Mouse (Mus musculus) effector memory CD4-positive, alpha-beta T cell, adult 7 months (primary cell): ENCODE measurements around the gene Samd14. TPM values are rescaled to one million over a fixed set of nuclear protein-coding genes. Genes with fewer than 3 reads are reported as not detected.

Experiments
- polyA plus RNA-seq: library from polyadenylated mRNA; unstranded; fragments of 100-300 nt; shearing (Covaris generic); gene quantifications from one replicate; pipeline ENCODE4 v1.2.1, GENCODE M21; 2017

Samd14 gene
- not detected for polyA plus RNA-seq

GRCm38 (mm10) chr11:95009629-95010014 lies at the start of gene Samd14:
TSS of gene Samd14 (plus strand) at chr11:95009879.

GRCm38 (mm10) chr11:94967419-94967818 lies 42.3 kb upstream of the Samd14 start, which contains the start of gene Hils1:
TSS of gene Hils1 (plus strand) at chr11:94967593.

DNA sequence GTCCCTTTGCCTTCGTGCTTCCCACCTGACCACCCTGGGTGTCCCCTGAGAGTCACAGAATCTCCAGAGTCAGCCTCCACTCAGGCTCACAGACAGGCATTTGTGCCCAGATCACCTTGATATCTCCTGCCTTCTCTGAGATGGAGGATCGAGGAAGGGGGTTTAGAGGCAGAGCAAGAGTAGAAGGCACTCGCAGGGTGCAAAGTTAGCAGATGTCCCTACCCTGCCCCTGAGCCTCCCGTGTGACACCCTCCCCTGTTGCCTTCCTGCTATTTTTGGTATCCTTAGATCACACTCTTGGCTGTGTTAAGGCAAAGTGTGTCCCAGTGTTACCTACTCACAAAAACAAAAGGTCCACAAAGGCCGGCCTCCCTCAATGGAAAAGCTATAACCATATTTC lies 33.5 kb upstream of the Samd14 start, which contains the start of gene Sgca:
Gene Sgca, minus strand, starts transcription at position 129 of the 400 bp plus-strand sequence.

DNA sequence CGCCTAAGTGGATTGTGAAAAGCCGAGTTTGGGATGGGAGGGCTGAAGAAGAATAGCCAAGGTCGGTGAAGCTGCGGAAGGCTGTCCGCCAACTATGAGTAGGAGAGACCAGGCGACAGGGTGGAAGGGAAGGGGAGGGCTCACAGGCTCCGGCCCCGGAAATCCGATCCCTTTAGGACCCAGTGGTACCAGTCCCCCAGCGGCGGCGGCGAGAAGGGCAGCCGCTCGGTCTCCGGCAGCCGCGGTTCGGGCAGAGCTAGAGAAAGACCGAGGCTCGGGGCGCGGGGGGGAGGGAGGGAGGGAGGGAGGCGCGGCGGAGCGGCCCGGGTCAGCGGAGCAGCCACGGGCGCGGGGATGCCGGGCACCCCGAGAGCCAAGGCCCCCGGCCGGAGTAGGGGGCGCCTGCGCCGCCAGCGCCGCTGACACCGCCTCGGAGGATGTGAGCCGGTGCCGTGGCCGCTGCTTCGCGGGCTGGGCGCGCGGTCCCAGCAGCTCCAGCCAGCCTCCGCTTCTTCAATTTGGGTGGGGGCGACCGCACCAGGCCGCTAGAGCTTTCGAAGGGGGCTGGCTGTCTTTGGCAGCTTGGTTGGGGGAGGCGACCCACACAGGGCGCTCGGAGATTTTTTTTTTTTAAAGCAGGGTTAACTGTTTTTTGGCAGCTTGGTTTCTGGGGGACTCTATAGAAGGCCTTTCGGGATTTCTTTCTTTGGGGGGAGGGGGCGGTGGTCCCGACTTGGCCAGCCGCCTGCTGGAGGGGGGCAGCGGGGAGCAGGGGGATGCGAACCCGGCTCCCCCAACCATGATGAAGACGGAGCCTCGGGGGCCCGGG lies 18.7 kb upstream of the Samd14 start, which contains the start of gene Ppp1r9b:
Gene Ppp1r9b, plus strand, starts transcription at position 287 of the 829 bp plus-strand sequence.

DNA sequence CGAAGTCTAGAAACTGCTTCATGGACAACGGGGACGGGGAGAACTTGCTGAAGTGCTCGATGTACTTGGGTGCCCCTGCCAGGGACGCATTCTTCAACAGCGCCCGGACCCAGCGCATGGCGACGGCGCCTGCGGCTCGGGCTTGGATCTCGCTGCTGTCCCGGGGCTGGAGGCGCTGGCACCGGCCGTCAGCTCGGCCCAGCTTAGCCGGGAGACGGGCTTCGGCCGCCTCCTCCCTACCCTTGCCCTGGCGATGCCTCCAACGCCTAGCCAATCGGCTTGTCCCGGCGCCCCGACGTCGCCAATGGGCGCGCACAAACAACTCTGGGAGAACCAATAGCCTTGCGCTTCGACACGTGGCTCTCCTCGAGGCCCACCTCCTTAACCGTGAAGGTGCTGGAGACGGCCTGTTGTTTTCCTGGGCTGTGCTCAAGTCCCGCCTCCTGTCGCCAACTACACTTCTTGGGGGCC lies 31.5 kb downstream of the Samd14 start, which contains the start of gene Pdk2:
Gene Pdk2, minus strand, starts transcription at position 216 of the 471 bp plus-strand sequence.

Other genes with a start within 250 kb of the Samd14 start
- gene Tmem92, start 227.2 kb upstream of the Samd14 start, polyA plus RNA-seq: not detected
- 0.44 TPM for gene Col1a1, start 73.7 kb upstream of the Samd14 start, polyA plus RNA-seq
- gene Hils1, start 42.3 kb upstream of the Samd14 start, polyA plus RNA-seq: not detected
- not detected for gene Sgca, start 33.6 kb upstream of the Samd14 start, polyA plus RNA-seq
- 8.0 TPM for gene Ppp1r9b, start 18.8 kb upstream of the Samd14 start, polyA plus RNA-seq
- gene Pdk2, start 31.5 kb downstream of the Samd14 start, polyA plus RNA-seq: 8.8 TPM
- gene Itga3, start 66.9 kb downstream of the Samd14 start, polyA plus RNA-seq: 4.2 TPM
- not detected for gene Dlx3, start 110.2 kb downstream of the Samd14 start, polyA plus RNA-seq
- not detected for gene Dlx4, start 136.4 kb downstream of the Samd14 start, polyA plus RNA-seq